Mouse (Mus musculus) B cell, adult 67 days (primary cell): Measurements from ENCODE around the gene Lpcat1. TPM values are rescaled to one million over a fixed set of nuclear protein-coding genes. Genes with fewer than 3 reads are reported as not detected.

Experiments
- total RNA-seq, 2 experiments: library from RNA; stranded (reverse); gene quantifications; 4 replicates each; pipeline ENCODE4 v1.2.4; 2023

Gene Lpcat1
- total RNA-seq: 100 to 1,000 TPM; 133 to 134 TPM

DNA sequence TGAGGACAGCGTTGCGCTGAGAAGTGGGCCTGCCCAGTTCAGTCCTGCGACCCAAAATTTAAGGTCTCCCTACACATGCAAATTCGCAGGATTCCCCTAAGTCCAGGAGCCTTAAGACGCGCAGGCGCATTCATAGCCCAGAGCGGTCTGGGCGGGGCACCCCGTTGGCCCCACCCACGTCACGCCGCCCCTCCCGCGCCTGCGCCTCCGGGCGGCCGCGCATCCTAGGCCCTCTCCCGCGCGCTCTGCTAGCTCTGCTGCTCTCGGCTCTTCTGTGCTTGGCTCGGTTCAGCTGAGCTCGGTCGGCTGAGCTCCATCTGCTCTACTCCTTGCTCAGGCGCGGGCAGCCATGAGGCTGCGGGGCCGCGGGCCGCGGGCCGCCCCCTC is at the start of gene Lpcat1:
Gene Lpcat1 (plus strand): TSS at position 164 of the 387 bp plus-strand sequence.

DNA sequence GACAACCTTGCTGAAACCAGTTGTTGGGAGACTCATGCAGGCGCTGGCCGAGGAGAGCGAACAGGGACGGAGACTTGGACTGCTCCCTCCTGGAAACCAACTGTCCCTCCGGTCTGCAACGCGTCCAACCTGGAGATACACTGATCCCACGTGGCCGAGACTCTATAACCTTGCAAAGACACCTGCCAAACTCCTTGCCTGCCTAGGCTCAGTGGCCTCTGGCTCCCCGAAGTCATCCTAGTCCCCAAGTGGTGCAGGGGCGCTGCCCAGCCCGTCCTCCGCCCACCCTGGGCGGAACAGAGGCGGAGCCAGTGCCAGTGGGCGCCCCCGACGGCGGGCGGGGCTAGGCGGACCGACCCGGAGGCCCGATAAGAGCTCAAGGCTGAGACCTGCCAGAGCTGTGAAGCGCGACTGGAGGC is 69.4 kb downstream of the Lpcat1 start, which contains the start of gene Slc6a3:
Gene Slc6a3 (plus strand): TSS at position 345 of the 419 bp plus-strand sequence.

Other genes starting within 250 kb of the Lpcat1 start
- gene Irx4, start 206.7 kb upstream of the Lpcat1 start, total RNA-seq: not detected
- gene Mrpl36, start 138.7 kb upstream of the Lpcat1 start, total RNA-seq: 10 to 100 TPM; 20.6 to 27.0 TPM
- gene Ndufs6, start 138.7 kb upstream of the Lpcat1 start, total RNA-seq: 10 to 100 TPM; 44.8 to 49.6 TPM
- not detected for gene Slc6a3, start 69.5 kb downstream of the Lpcat1 start, total RNA-seq
- 100 to 1,000 TPM; 122 to 140 TPM for gene Clptm1l, start 136.8 kb downstream of the Lpcat1 start, total RNA-seq
- 1 to 10 TPM; 7.2 to 8.8 TPM for gene Tert, start 159.7 kb downstream of the Lpcat1 start, total RNA-seq
- not detected for gene Slc6a18, start 210.8 kb downstream of the Lpcat1 start, total RNA-seq
- gene Slc6a19, start 237.7 kb downstream of the Lpcat1 start, total RNA-seq: under 1 TPM in 1 of 2 experiments, not detected in 1; 0.41 TPM